Mouse (Mus musculus) bone marrow macrophage, adult 2 months (primary cell): ENCODE measurements around the gene Usp32.

Experiments used
- CTCF ChIP-seq: IDR thresholded peaks from 2 replicates; pipeline ENCODE4 v1.5.1; 2012; ENCODE audit warnings: low read depth, mild to moderate bottlenecking, low read length, moderate library complexity
- POLR2A ChIP-seq: IDR thresholded peaks from 2 replicates; pipeline ENCODE4 v1.6.1; 2012; ENCODE audit warnings: mild to moderate bottlenecking, low read depth, low read length, borderline replicate concordance

DNA sequence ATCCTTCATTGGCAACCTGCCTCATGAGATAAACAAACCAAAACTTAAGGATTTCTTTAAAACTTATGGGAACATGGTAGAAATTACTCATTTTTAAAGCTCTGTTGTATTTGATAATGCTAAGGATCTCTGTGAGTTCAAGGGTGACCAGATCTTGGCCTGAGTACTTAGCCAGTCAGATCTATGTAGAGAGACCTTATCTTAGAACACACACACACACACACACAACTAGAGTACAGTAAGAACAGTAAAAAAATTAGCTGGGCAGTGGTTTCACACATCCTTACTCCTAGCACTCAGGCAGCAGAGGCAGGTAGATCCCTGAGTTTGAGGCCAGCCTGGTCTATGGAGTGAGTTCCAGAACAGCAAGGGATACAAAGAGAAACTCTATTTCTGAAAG, 53.7 kb downstream of the Usp32 start:
- TF ChIP-seq CTCF = no peak
- no peak for TF ChIP-seq POLR2A
